Mouse (Mus musculus): ENCODE results near the gene Aatk.

DNA sequence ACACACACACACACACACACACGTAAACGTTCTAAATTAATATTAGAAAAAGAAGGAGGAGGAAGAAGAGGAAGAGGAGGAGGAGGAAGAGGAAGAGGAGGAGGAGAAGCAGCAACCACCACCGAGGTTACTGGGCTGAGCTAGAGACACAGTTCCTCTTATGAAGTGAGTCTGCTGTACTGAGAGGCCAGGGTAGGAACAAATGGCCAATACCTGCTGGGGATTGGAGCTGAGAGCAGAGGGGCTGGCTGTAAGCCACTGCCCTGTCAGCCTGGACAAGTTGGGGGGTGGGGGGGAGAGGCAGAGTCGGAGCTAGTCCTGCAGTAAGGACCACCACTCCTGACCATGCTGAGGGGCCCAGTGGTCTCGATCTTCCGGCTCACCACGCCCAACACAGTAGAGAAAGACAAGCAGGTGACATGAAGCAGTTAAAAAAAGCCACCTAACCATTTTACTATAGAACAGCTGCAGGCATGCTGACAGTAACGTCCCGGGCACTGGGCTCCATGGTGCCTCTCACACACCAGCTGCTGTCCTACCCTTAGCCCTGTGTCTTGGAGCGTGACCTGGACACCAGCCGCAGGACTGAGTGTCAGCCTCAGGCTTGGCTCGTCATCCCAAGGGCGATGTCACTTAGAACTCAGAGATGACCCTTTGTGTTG, 17.2 kb upstream of the Aatk start:
- TF ChIP-seq CTCF (IDR thresholded peaks at IDR 0.05; ENCODE audit: low read depth) (no peak), EP300 (IDR thresholded peaks at IDR 0.05; ENCODE audit: low read depth) (no peak)
